8 mouse cellular contexts compared by ENCODE assay signal in the genomic region with DNA sequence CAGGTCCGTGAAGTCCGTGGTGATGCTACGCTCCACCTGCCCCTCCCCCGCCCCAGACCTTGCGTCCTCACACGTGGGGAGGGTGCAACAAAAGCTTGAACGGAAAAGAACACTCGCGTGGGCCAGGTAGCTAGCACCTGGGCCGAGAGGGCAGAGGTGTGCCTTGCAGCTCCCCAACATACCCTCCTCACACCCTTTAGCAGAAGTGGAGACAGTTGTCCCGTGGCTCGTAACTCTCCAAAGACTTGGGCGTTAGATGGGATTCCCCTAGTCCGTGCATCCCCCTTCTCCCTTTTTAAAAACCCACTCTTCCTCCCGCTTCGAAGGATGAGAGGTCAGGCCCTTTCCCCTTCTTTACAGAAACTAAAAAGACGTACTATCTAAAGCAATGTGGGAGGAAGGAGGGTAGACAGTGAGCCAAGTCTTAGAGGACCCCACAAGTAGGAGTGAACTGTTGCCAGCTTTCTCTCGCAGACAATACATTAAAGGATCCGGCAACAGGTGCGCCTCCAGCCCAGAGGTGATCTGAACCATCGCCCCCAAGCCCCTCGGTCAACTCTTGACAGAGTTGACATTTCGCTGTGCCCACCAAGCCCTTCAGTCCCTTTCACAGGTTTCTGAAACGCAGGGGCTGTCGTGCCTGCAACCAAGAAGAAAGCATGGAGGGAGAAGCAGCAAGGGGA. TPM values are rescaled to one million over a fixed set of nuclear protein-coding genes. Genes with fewer than 3 reads are reported as not detected.
A peak's percentile ranks its signal among the peaks of the same experiment; 100 is the strongest.
DNase-seq lines count a peak whose midpoint lies in the region; ATAC-seq lines count a peak whose summit lies in the region.

No protein-coding gene starts in this region.

- H3K9ac ChIP-seq in embryonic facial prominence, embryonic 14.5 days (ENCODE audit: low read depth, low read length), result peak overlapping the region; percentile 71
- H3K9ac ChIP-seq in neural tube, embryonic 13.5 days, result peak overlapping the region; percentile 67

- 1% methylated on average over 23 of the region's 25 CpGs for WGBS in embryonic facial prominence, embryonic 14.5 days
- WGBS in limb, embryonic 10.5 days, result under 1% methylated on average over 25 of the region's 25 CpGs
- under 1% methylated on average over 25 of the region's 25 CpGs for WGBS in neural tube, embryonic 13.5 days

- H3K27ac ChIP-seq in embryonic facial prominence, embryonic 14.5 days (replicated peaks; ENCODE audit: low read depth, low read length), result peak overlapping the region; percentile 74; the same call in 1 of the 2 replicates
- peak overlapping the region; percentile 89 for H3K27ac ChIP-seq in limb, embryonic 10.5 days
- no peak overlapping the region for H3K27ac ChIP-seq in neural tube, embryonic 13.5 days (replicated peaks)

- H3K4me3 ChIP-seq in embryonic facial prominence, embryonic 14.5 days (ENCODE audit: low read depth, low read length), result peak overlapping the region; percentile 68
- H3K4me3 ChIP-seq in limb, embryonic 10.5 days, result peak overlapping the region; percentile 93
- peak overlapping the region; percentile 55 for H3K4me3 ChIP-seq in neural tube, embryonic 13.5 days

- H3K4me2 ChIP-seq in embryonic facial prominence, embryonic 14.5 days (ENCODE audit: low read depth, low read length), result peak overlapping the region; percentile 99
- peak overlapping the region; percentile 98 for H3K4me2 ChIP-seq in neural tube, embryonic 13.5 days

- peak; percentile 28 for ATAC-seq in CD4-positive, CD25-positive, alpha-beta regulatory T cell, adult 4 months
- ATAC-seq in embryonic facial prominence, embryonic 14.5 days (ENCODE audit: low read depth), result no peak
- no peak; the same call in none of the 2 replicates for ATAC-seq in neural tube, embryonic 13.5 days (ENCODE audit: low read depth)

- H3K4me1 ChIP-seq in embryonic facial prominence, embryonic 14.5 days (ENCODE audit: control insufficient read depth, insufficient read depth, low read length), result 0 out of 2 replicates have a peak, but pooled peaks cover 5% of the 10 kb centered on the region
- peaks cover 49% of the 10 kb centered on the region for H3K4me1 ChIP-seq in limb, embryonic 10.5 days
- H3K4me1 ChIP-seq in neural tube, embryonic 13.5 days (replicated peaks), result peaks cover 59% of the 10 kb centered on the region

- peaks cover 36% of the 10 kb centered on the region for H3K27me3 ChIP-seq in embryonic facial prominence, embryonic 14.5 days (replicated peaks; ENCODE audit: control insufficient read depth, insufficient read depth, low read length)
- H3K27me3 ChIP-seq in limb, embryonic 10.5 days (ENCODE audit: low read depth, poor library complexity, severe bottlenecking), result peaks cover 35% of the 10 kb centered on the region
- H3K27me3 ChIP-seq in neural tube, embryonic 13.5 days, result peaks cover 59% of the 10 kb centered on the region

- intact Hi-C loops in gastrocnemius, postnatal 14 days (cut with DNase I; ENCODE audit: low total_unique reads), result no loop called here

- peak; percentile 12 for DNase-seq in gastrocnemius, adult 18-20 months (ENCODE audit: low spot score)
- no peak for DNase-seq in gastrocnemius, postnatal 14 days
- no peak for DNase-seq in embryonic facial prominence, embryonic 14.5 days (ENCODE audit: low spot score)
- no peak for DNase-seq in limb, embryonic 10.5 days (ENCODE audit: low spot score)
- no peak for DNase-seq in right cerebral cortex, postnatal 14 days
- DNase-seq in spleen, postnatal 10 days (ENCODE audit: low spot score in 2 of 2), result no peak

- no peaks in the 10 kb centered on the region for H3K9me3 ChIP-seq in embryonic facial prominence, embryonic 14.5 days (ENCODE audit: control insufficient read depth, low read length)
- H3K9me3 ChIP-seq in limb, embryonic 10.5 days (replicated peaks), result no peaks in the 10 kb centered on the region
- no peaks in the 10 kb centered on the region for H3K9me3 ChIP-seq in neural tube, embryonic 13.5 days

- no peaks in the 10 kb centered on the region for H3K36me3 ChIP-seq in embryonic facial prominence, embryonic 14.5 days (ENCODE audit: control insufficient read depth, insufficient read depth, low read length)
- H3K36me3 ChIP-seq in limb, embryonic 10.5 days, result peaks cover 8% of the 10 kb centered on the region; the same call in 1 of the 2 replicates
- no peaks in the 10 kb centered on the region for H3K36me3 ChIP-seq in neural tube, embryonic 13.5 days

RNA-seq across cellular contexts. Expression of a gene that starts 8.5 kb away (rescaled TPM):
- 1 to 10 TPM; 2.0 to 3.3 TPM for total RNA-seq in gastrocnemius, adult 18-20 months (2021)
- total RNA-seq in gastrocnemius, postnatal 14 days (2021), result 1 to 10 TPM; 1.2 to 1.7 TPM
- 1 to 10 TPM; 2.5 to 3.5 TPM for polyA plus RNA-seq in CD4-positive, CD25-positive, alpha-beta regulatory T cell, adult 4 months (2017; shearing (Covaris generic))
- polyA plus RNA-seq in embryonic facial prominence, embryonic 14.5 days (2014; fragmentation: Nextera tagmentation; extraction: Ambion mirVana), result 6.0 and 6.4 TPM in 2 replicates
- polyA plus RNA-seq in limb, embryonic 10.5 days (2016; fragmentation: Nextera tagmentation; extraction: Ambion mirVana), result 5.8 and 8.7 TPM in 2 replicates
- 21.8 and 25.1 TPM in 2 replicates for polyA plus RNA-seq in neural tube, embryonic 13.5 days (2015; fragmentation: Nextera tagmentation; extraction: Ambion mirVana)
